Mouse (Mus musculus) WW6 (cell line): ENCODE data around the gene Zfp652.
"Not testable (repeated sequence)": the region's sequence is repeated elsewhere in the genome, so short reads cannot be mapped to it uniquely, and the experiment has no call there.

Experiments used
- DNase-seq: peaks from one replicate; pipeline ENCODE4 v3.0.0-alpha.2; 2013; ENCODE audit warnings: low read depth, low spot score

The Zfp652 gene

DNA sequence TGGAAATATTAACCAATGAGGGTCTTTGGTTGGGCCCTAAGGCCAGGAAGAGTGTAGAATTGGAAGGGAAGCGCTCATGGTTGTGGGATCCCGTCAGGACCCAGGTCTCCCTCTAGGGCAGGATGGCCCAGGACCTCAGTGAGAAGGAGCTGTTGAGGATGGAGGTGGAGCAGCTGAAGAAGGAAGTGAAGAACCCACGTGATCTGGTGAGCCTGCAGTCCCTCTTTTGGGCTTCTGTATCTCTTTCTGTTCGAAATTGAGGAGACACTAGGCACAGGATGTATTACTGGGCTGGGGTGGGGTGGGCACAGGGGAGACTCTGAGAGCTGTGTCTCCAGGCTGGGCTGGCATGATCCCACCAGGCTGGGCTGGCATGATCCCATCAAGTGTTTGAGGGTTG is 132.5 kb downstream of the Zfp652 start:
- DNase-seq: no peak

GRCm38 (mm10) chr11:95850898-95851297 is 138.4 kb downstream of the Zfp652 start:
- DNase-seq: no peak

GRCm38 (mm10) chr11:95853684-95854083 is 141.2 kb downstream of the Zfp652 start:
- DNase-seq: no peak

DNA sequence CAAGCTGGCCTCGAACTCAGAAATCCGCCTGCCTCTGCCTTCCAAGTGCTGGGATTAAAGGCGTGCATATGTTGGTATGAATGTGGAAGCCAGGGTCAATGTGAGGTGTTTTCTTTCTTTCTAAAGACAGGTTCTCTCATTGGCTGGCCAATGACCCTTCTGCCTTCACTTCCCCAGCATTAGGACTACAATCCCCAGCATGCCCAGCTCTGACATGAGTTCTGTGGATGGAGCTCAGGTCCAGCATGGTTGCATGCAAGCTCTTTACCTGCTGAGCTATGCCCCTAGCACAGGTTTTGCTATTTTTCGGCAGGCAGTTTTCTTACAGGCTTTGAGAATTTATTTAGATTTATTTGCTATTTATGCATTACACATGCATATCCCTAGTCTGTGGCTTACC is 144.8 kb downstream of the Zfp652 start:
- DNase-seq: no peak

DNA sequence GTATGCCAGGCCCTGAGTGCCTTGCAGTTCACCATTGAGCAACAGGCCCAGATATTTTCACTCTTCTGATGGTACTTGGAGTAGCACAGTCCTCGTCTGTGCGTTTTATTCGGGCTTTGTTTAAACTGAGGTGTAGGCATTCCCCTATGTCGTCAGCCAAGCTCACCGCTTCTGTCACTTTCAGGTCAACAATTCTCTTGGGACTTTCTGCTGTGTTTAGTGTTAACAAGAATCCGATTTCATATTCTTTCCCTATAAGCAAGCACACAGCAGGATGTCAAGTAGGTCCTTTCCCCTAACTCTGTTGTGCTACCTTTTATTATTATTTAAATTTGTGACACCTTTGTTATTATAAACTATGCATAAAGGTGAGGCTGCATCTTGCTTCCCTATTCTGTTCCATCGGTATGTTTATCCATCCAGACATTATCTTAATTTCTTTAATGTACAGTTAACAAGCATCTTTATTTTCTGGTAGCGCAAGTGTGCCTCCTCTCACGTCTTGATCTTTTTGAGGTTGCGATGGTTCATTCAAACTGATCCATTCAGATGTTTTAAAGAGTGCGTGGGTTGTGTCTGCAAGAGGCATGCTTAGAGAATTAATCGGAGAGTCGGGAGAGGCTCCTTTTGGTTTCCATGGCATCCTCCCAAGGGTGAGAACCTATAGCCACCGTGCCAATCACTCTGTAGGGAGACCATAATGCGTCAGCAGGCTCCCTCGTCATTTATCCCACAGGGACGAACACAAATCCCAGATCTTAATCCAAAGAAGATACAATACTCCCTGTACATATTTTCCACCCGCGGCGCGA is 145.4 kb downstream of the Zfp652 start:
- DNase-seq: no peak

- DNase-seq: peak; percentile 99
Observed at GRCm38 (mm10) chr11:95858528-95859467, 146.3 kb downstream of the Zfp652 start.

GRCm38 (mm10) chr11:95859468-95859855 is 147.0 kb downstream of the Zfp652 start:
- peak; percentile 52 for DNase-seq

DNA sequence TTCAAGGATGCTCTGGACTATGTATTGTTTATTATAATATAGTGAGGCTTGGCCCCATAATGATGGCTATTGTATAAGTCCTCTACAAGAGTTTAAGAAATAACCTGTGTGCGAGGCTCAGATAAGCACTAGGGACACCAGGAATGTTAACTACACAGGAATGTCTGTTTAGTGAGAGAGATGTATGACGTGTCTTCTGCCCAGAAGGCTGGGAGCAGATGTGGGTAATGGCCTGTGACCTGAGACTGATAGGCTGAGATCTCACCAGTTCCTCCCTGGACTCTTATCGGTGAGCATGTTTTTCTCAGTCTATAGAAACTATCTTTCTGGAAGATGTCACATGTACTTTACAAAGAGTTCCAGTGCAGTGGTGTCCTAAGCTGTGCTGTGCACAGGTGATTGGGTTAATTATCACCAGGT is 147.6 kb downstream of the Zfp652 start:
- DNase-seq: no peak

GRCm38 (mm10) chr11:95861397-95861796 is 148.9 kb downstream of the Zfp652 start:
- no peak for DNase-seq

DNA sequence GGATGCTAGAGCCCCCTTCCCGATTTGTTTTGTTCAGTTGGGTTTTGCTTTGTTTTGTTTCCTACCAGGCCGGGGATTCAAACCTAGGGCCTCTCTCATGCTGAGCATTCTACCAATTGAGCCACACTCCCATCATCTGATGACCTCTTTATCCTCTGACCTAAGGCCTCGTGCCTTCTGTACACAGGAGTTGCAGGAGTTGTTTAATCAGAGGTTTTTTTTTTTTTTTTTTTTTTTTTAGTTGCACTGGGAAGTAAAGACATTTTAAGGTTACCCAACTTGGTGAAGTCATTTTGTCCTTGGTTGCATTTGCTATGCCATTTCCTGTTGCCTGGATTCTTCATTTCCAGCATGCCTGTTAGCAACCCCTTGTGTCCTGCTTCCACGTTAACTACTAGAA is 157.0 kb downstream of the Zfp652 start:
- no peak for DNase-seq

DNA sequence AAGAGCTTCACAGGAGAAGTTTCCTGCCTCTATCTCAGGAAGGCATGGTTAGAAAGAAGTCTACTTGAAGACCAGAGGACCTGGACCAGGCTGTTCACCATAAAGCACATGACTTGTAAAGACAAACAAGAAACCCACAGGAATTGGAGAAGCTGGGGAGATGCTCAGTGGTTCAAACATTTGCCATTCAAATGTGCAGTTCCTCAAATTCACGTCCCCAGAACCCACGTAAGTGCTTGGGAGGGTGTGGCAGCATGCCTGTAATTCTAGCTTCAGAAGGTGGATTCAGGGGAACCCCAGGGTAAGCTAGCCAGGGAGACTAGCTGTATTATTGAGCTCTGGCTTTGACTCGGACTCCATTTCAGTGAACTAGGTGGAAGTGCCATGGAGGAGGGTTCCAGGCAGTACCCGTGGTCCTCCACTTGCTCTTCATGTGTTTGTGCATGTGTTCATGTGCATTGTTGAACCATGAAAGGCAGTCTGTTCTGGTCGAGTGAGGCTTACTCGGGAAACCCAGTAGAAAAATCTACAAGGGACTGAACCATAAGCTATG is 157.5 kb downstream of the Zfp652 start:
- DNase-seq: no peak

GRCm38 (mm10) chr11:95875804-95876203 is 163.3 kb downstream of the Zfp652 start:
- DNase-seq: peak; percentile 74

DNA sequence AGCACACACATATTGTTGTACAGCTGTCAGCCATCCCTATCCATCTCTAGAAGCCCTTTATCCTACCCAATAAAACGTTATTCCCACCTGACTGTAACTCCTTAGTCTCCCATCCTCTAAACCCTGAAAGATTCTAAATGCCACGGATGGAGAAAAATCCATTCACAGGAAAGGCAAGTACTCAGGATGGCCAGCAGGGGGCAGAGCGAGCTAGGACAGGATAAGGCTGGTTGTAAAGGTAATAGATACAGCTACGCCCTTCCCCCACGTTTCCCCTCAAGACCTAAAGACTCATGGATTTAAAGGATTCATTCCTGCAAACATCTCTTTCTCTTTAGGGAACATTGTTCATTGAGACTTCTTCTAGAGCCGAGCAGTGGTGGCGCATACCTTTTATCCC is 163.8 kb downstream of the Zfp652 start:
- peak; percentile 74 for DNase-seq

DNA sequence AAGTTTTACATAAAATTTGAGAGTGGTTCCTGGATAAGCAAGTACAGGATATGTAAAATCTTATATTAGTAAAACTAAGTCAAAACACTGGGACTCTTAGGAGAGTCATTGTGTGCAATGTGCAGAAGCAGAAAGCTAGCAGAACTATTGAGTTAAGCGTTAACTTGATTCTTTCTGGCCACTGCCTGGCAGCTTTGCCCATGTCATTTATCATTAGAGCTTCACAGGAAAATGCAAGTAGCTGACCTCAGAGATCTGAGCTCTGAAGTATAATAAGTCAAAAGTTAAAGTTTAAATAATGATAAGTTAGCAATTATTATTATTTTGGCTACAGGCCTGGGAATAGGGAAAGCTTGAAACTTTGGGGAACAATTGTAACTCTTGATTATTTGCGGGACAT is 167.4 kb downstream of the Zfp652 start:
- not testable (repeated sequence) for DNase-seq
